Mouse (Mus musculus) thymus, postnatal 0 days (tissue): Measurements from ENCODE around the gene Gm7942. TPM values are rescaled to one million over a fixed set of nuclear protein-coding genes. Genes with fewer than 3 reads are reported as not detected.
"Not testable (repeated sequence)": the region's sequence is repeated elsewhere in the genome, so short reads cannot be mapped to it uniquely, and the experiment has no call there.

Experiments used
- DNase-seq: peaks from one replicate; pipeline ENCODE4 v3.0.0-alpha.2; 2015; ENCODE audit warnings: low spot score
- polyA plus RNA-seq: library from polyadenylated mRNA; unstranded; fragments of >200 nt; fragmentation: Nextera tagmentation; extraction: Ambion mirVana; gene quantifications from 2 replicates; pipeline ENCODE4 v1.2.1, GENCODE M21; 2015

Gm7942 gene
- polyA plus RNA-seq: not detected in 2 replicates

DNA sequence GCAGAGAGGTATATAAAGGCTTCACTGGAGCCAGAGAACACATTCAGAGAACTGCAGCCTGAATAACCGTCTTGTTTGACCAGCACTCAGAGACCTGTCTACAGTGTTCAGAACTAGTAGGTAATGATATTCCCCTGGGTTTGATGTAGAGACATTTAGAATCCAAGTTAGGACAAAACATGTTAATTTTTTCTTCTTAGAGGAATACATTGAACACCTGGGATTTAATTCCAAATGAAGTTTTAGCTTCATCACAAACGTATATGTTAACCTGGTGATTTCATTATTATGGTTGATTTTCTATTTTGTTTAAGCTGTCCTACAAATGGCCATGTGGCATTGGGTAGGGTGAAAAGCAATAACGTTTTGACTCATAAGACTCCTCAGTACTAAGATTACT is at the start of gene Gm7942:
Gene Gm7942, plus strand, starts transcription at position 301 of the 400 bp plus-strand sequence.
- not testable (repeated sequence) for DNase-seq

Other genes starting within 250 kb of the Gm7942 start
- not detected in 2 replicates for gene Gm3183, start 241.5 kb upstream of the Gm7942 start, polyA plus RNA-seq
- not detected in 2 replicates for gene Gm6367, start 118.3 kb upstream of the Gm7942 start, polyA plus RNA-seq
- not detected in 2 replicates for gene Gm16513, start 75.7 kb downstream of the Gm7942 start, polyA plus RNA-seq
- gene Gm10424, start 165.8 kb downstream of the Gm7942 start, polyA plus RNA-seq: not detected in 2 replicates
- gene Gm3259, start 199.0 kb downstream of the Gm7942 start, polyA plus RNA-seq: not detected in 2 replicates